Comparison of ENCODE assay signal across 8 mouse cellular contexts in genomic region chr19:37173331-37174115, GRCm38 (mm10). TPM values are rescaled to one million over a fixed set of nuclear protein-coding genes. Genes with fewer than 3 reads are reported as not detected.
DNase-seq lines count a peak whose midpoint lies in the region; ATAC-seq and TF ChIP-seq lines count a peak whose summit lies in the region.

No protein-coding gene starts in this region.

- ATAC-seq in liver, embryonic 11.5 days (replicated peaks; ENCODE audit: low FRiP score): no peak
- no peak for ATAC-seq in stomach, embryonic 14.5 days (ENCODE audit: insufficient number of reproducible peaks, insufficient read depth, low FRiP score, low read depth)
- no peak for ATAC-seq in erythroid progenitor cell, adult 5-6 weeks (replicated peaks; ENCODE audit: low FRiP score, poor library complexity, severe bottlenecking)

- H3K4me2 ChIP-seq in liver, embryonic 11.5 days: peak overlapping the region; percentile 98
- peak overlapping the region; percentile 99 for H3K4me2 ChIP-seq in stomach, embryonic 14.5 days (replicated peaks; ENCODE audit: low read depth, low read length)

- no peak for DNase-seq in gastrocnemius, adult 2 months
- no peak for DNase-seq in gastrocnemius, postnatal 36 days
- peak; percentile 34 to 43 for DNase-seq in heart, postnatal 10 days
- DNase-seq in liver, embryonic 11.5 days (ENCODE audit: low spot score): no peak
- DNase-seq in retina, postnatal 1 day: no peak

- peak overlapping the region; percentile 92 for H3K4me3 ChIP-seq in gastrocnemius, adult 2 months
- peak overlapping the region; percentile 75 for H3K4me3 ChIP-seq in bone marrow, adult 2 months (replicated peaks; ENCODE audit: control insufficient read depth, low read depth, low read length)
- peak overlapping the region; percentile 69 for H3K4me3 ChIP-seq in liver, embryonic 11.5 days (ENCODE audit: low read depth, low read length)
- H3K4me3 ChIP-seq in stomach, embryonic 14.5 days (ENCODE audit: low read depth, low read length): peak overlapping the region; percentile 61

- no peaks in the 10 kb centered on the region for H3K36me3 ChIP-seq in liver, embryonic 11.5 days (ENCODE audit: control insufficient read depth, insufficient read depth, low read length)
- no peaks in the 10 kb centered on the region for H3K36me3 ChIP-seq in stomach, embryonic 14.5 days (ENCODE audit: control insufficient read depth, insufficient read depth, low read length)

- 46% methylated on average over 20 of the region's 20 CpGs for WGBS in bone marrow, adult 2 months
- 36% methylated on average over 20 of the region's 20 CpGs for WGBS in liver, embryonic 11.5 days
- 27% methylated on average over 20 of the region's 20 CpGs for WGBS in stomach, embryonic 14.5 days

- no peak for TF ChIP-seq POLR2A in bone marrow, adult 2 months (IDR thresholded peaks at IDR 0.05; ENCODE audit: borderline replicate concordance, control insufficient read depth, low read depth, low read length)

- H3K27me3 ChIP-seq in liver, embryonic 11.5 days (replicated peaks; ENCODE audit: control insufficient read depth, insufficient read depth, low read length): peaks cover 40% of the 10 kb centered on the region
- peaks cover 13% of the 10 kb centered on the region; the same call in 1 of the 2 replicates for H3K27me3 ChIP-seq in stomach, embryonic 14.5 days (ENCODE audit: control insufficient read depth, insufficient read depth, low read length)

- TF ChIP-seq CTCF in gastrocnemius, adult 2 months (IDR thresholded peaks at IDR 0.05): no peak
- no peak for TF ChIP-seq CTCF in bone marrow, adult 2 months (IDR thresholded peaks at IDR 0.05; ENCODE audit: control insufficient read depth, insufficient read depth, low read length)

- intact Hi-C loops in gastrocnemius, adult 2 months (cut with DNase I): loop anchor here (2.0 kb wide), 1 partner anchor 33 kb away; the partner anchor contains the start of gene March5
- intact Hi-C loops in gastrocnemius, postnatal 36 days (cut with DNase I): loop anchor here (5.0 to 10.0 kb wide), 2 partner anchors 46 to 119 kb away; no protein-coding TSS in a partner anchor
- intact Hi-C loops in heart, postnatal 10 days (cut with DNase I): loop anchor here (5.0 kb wide), 1 partner anchor 96 kb away; no protein-coding TSS in a partner anchor

- H3K27ac ChIP-seq in gastrocnemius, adult 2 months: peak overlapping the region; percentile 98
- H3K27ac ChIP-seq in bone marrow, adult 2 months (ENCODE audit: control insufficient read depth, insufficient read depth, low read depth, low read length, poor library complexity): peak overlapping the region; percentile 48; the same call in 1 of the 2 replicates
- H3K27ac ChIP-seq in liver, embryonic 11.5 days (ENCODE audit: low read depth, low read length): no peak overlapping the region
- H3K27ac ChIP-seq in stomach, embryonic 14.5 days (ENCODE audit: low read length): no peak overlapping the region

- no peak overlapping the region for H3K9ac ChIP-seq in liver, embryonic 11.5 days (ENCODE audit: low read depth, low read length)
- no peak overlapping the region for H3K9ac ChIP-seq in stomach, embryonic 14.5 days (replicated peaks; ENCODE audit: low read depth, low read length)

- H3K4me1 ChIP-seq in bone marrow, adult 2 months (ENCODE audit: control insufficient read depth, insufficient read depth, low read length): no peaks in the 10 kb centered on the region; the same call in 1 of the 2 replicates
- peaks cover 5% of the 10 kb centered on the region; the same call in 1 of the 2 replicates for H3K4me1 ChIP-seq in liver, embryonic 11.5 days (replicated peaks; ENCODE audit: control insufficient read depth, insufficient read depth, low read length)
- H3K4me1 ChIP-seq in stomach, embryonic 14.5 days (ENCODE audit: control insufficient read depth, insufficient read depth, low read length): 0 out of 2 replicates have a peak, but pooled peaks cover 8% of the 10 kb centered on the region

- H3K9me3 ChIP-seq in liver, embryonic 11.5 days (ENCODE audit: control insufficient read depth, low read length): no peaks in the 10 kb centered on the region
- H3K9me3 ChIP-seq in stomach, embryonic 14.5 days (ENCODE audit: control insufficient read depth, low read depth, low read length): no peaks in the 10 kb centered on the region

RNA-seq across cellular contexts. Expression of gene March5, which starts 33.8 kb away (rescaled TPM):
- 10 to 100 TPM; 72.5 to 84.7 TPM for total RNA-seq in gastrocnemius, adult 2 months (2021)
- 10 to 100 TPM; 74.6 to 75.2 TPM for total RNA-seq in gastrocnemius, postnatal 36 days (2021)
- polyA plus RNA-seq in bone marrow, adult 2 months (2011; ENCODE audit: insufficient read depth, insufficient read length, low replicate concordance, missing spikeins): 103 and 126 TPM in 2 replicates
- 10 to 100 TPM; 85.0 to 95.3 TPM for total RNA-seq in heart, postnatal 10 days (2021)
- polyA plus RNA-seq in liver, embryonic 11.5 days (2014; fragmentation: Nextera tagmentation; extraction: Ambion mirVana): 117 and 130 TPM in 2 replicates
- polyA plus RNA-seq in stomach, embryonic 14.5 days (2014; fragmentation: Nextera tagmentation; extraction: Ambion mirVana): 91.4 and 97.8 TPM in 2 replicates
- 361 and 388 TPM in 2 replicates for total RNA-seq in erythroid progenitor cell, adult 5-6 weeks (2015; ENCODE audit: low replicate concordance)
- 349 and 424 TPM in 2 replicates for total RNA-seq in erythroid progenitor cell, adult 5-6 weeks (2017; ENCODE audit: low replicate concordance)

RNA-seq across cellular contexts. Expression of gene Cpeb3, which starts 34.9 kb away (rescaled TPM):
- total RNA-seq in gastrocnemius, adult 2 months (2021): 10 to 100 TPM; 56.0 to 64.8 TPM
- total RNA-seq in gastrocnemius, postnatal 36 days (2021): 10 to 100 TPM; 47.6 to 50.2 TPM
- polyA plus RNA-seq in bone marrow, adult 2 months (2011; ENCODE audit: insufficient read depth, insufficient read length, low replicate concordance, missing spikeins): 6.1 and 9.1 TPM in 2 replicates
- total RNA-seq in heart, postnatal 10 days (2021): 10 to 100 TPM; 58.2 to 58.4 TPM
- polyA plus RNA-seq in liver, embryonic 11.5 days (2014; fragmentation: Nextera tagmentation; extraction: Ambion mirVana): 1.3 and 2.0 TPM in 2 replicates
- 0.62 and 0.91 TPM in 2 replicates for polyA plus RNA-seq in stomach, embryonic 14.5 days (2014; fragmentation: Nextera tagmentation; extraction: Ambion mirVana)
- total RNA-seq in erythroid progenitor cell, adult 5-6 weeks (2015; ENCODE audit: low replicate concordance): 39.6 and 42.8 TPM in 2 replicates
- total RNA-seq in erythroid progenitor cell, adult 5-6 weeks (2017; ENCODE audit: low replicate concordance): 38.5 and 42.5 TPM in 2 replicates

Comparison
In these comparisons a context has a peak if more than half of its experiments do, and no peak if none do; other contexts are left out.
1. DNase-seq: peak in heart, postnatal 10 days (2 of 2); none in gastrocnemius, adult 2 months (single experiment), gastrocnemius, postnatal 36 days (0 of 2), liver, embryonic 11.5 days (single experiment) and retina, postnatal 1 day (single experiment).
2. H3K27ac ChIP-seq: peak in gastrocnemius, adult 2 months (single experiment) and bone marrow, adult 2 months (single experiment); none in liver, embryonic 11.5 days (single experiment) and stomach, embryonic 14.5 days (single experiment).
3. Peak in every context shown above with its lines, with median percentiles within 50 percentile points of each other: H3K4me3 ChIP-seq.